ENCODE assay signal across 8 mouse cellular contexts in genomic region chr11:72207204-72207833, GRCm38 (mm10). TPM values are rescaled to one million over a fixed set of nuclear protein-coding genes. Genes with fewer than 3 reads are reported as not detected.
DNase-seq lines count a peak whose midpoint lies in the region; ATAC-seq lines count a peak whose summit lies in the region.

4933427D14Rik (minus strand) TSS chr11:72207459.
Txndc17 (plus strand) TSS chr11:72207547.

- WGBS in embryonic facial prominence, embryonic 11.5 days: under 1% methylated on average over 42 of the region's 42 CpGs
- WGBS in limb, embryonic 10.5 days: under 1% methylated on average over 42 of the region's 42 CpGs
- under 1% methylated on average over 42 of the region's 42 CpGs for WGBS in midbrain, embryonic 12.5 days

- peaks cover 3% of the 10 kb centered on the region for H3K36me3 ChIP-seq in embryonic facial prominence, embryonic 11.5 days (replicated peaks; ENCODE audit: control insufficient read depth, insufficient read depth, low read depth, low read length)
- H3K36me3 ChIP-seq in limb, embryonic 10.5 days: peaks cover 39% of the 10 kb centered on the region
- H3K36me3 ChIP-seq in midbrain, embryonic 12.5 days: peaks cover 30% of the 10 kb centered on the region

- peak; percentile 97 for ATAC-seq in embryonic facial prominence, embryonic 11.5 days (replicated peaks; ENCODE audit: insufficient number of reproducible peaks, low FRiP score, low TSS enrichment, low read depth)
- ATAC-seq in midbrain, embryonic 12.5 days (ENCODE audit: low FRiP score, low read depth): peak; percentile 93

- peak; percentile 93 for DNase-seq in 3134 (ENCODE audit: extremely low read depth, insufficient read length, low spot score)
- DNase-seq in adrenal gland, postnatal 25 days: peak; percentile 87
- peak; percentile 89 for DNase-seq in embryonic facial prominence, embryonic 11.5 days (ENCODE audit: low spot score)
- DNase-seq in heart, adult 11 months: peak; percentile 99
- peak; percentile 91 for DNase-seq in kidney, adult 11 months
- peak; percentile 92 for DNase-seq in limb, embryonic 10.5 days (ENCODE audit: low spot score)
- peak; percentile 65 for DNase-seq in skeletal muscle tissue, adult 2 months (ENCODE audit: low read depth, low spot score)

- peak within 1 kb of the TSS; percentile 83 for H3K9ac ChIP-seq in embryonic facial prominence, embryonic 11.5 days (replicated peaks; ENCODE audit: low read length)
- H3K9ac ChIP-seq in midbrain, embryonic 12.5 days (replicated peaks): peak within 1 kb of the TSS; percentile 89

- no peaks in the 10 kb centered on the region for H3K27me3 ChIP-seq in embryonic facial prominence, embryonic 11.5 days (ENCODE audit: control insufficient read depth, insufficient read depth, low read length)
- no peaks in the 10 kb centered on the region for H3K27me3 ChIP-seq in limb, embryonic 10.5 days (ENCODE audit: low read depth, poor library complexity, severe bottlenecking)
- no peaks in the 10 kb centered on the region for H3K27me3 ChIP-seq in midbrain, embryonic 12.5 days

- H3K4me2 ChIP-seq in embryonic facial prominence, embryonic 11.5 days (ENCODE audit: low read depth, low read length): peak within 1 kb of the TSS; percentile 78
- H3K4me2 ChIP-seq in midbrain, embryonic 12.5 days (replicated peaks): peak within 1 kb of the TSS; percentile 92

- H3K4me1 ChIP-seq in embryonic facial prominence, embryonic 11.5 days (ENCODE audit: control insufficient read depth, insufficient read depth, low read length): no peaks in the 10 kb centered on the region
- H3K4me1 ChIP-seq in limb, embryonic 10.5 days: peaks cover 23% of the 10 kb centered on the region
- H3K4me1 ChIP-seq in midbrain, embryonic 12.5 days: peaks cover 42% of the 10 kb centered on the region

- no peaks in the 10 kb centered on the region for H3K9me3 ChIP-seq in embryonic facial prominence, embryonic 11.5 days (replicated peaks; ENCODE audit: control insufficient read depth, low read length)
- H3K9me3 ChIP-seq in limb, embryonic 10.5 days (replicated peaks): no peaks in the 10 kb centered on the region
- H3K9me3 ChIP-seq in midbrain, embryonic 12.5 days: no peaks in the 10 kb centered on the region

- H3K27ac ChIP-seq in embryonic facial prominence, embryonic 11.5 days (replicated peaks; ENCODE audit: low read depth, low read length): no peak within 1 kb of the TSS
- H3K27ac ChIP-seq in limb, embryonic 10.5 days: peak within 1 kb of the TSS; percentile 91
- peak within 1 kb of the TSS; percentile 66 for H3K27ac ChIP-seq in midbrain, embryonic 12.5 days (replicated peaks)

- H3K4me3 ChIP-seq in embryonic facial prominence, embryonic 11.5 days (ENCODE audit: low read depth, low read length): peak within 1 kb of the TSS; percentile 81
- peak within 1 kb of the TSS; percentile 92 for H3K4me3 ChIP-seq in limb, embryonic 10.5 days
- peak within 1 kb of the TSS; percentile 91 for H3K4me3 ChIP-seq in midbrain, embryonic 12.5 days

RNA-seq across cellular contexts. Expression of gene 4933427D14Rik, which starts in this region (rescaled TPM):
- 12.3 and 12.5 TPM in 2 replicates for total RNA-seq in adrenal gland, postnatal 25 days (2021)
- polyA plus RNA-seq in embryonic facial prominence, embryonic 11.5 days (2014; fragmentation: Nextera tagmentation; extraction: Ambion mirVana): 11.0 and 14.9 TPM in 2 replicates
- polyA plus RNA-seq in limb, embryonic 10.5 days (2016; fragmentation: Nextera tagmentation; extraction: Ambion mirVana): 11.7 and 13.2 TPM in 2 replicates
- polyA plus RNA-seq in midbrain, embryonic 12.5 days (2016; fragmentation: Nextera tagmentation; extraction: Ambion mirVana): 29.2 and 30.1 TPM in 2 replicates

RNA-seq across cellular contexts. Expression of gene Txndc17, which starts in this region (rescaled TPM):
- total RNA-seq in adrenal gland, postnatal 25 days (2021): 70.6 and 78.6 TPM in 2 replicates
- polyA plus RNA-seq in embryonic facial prominence, embryonic 11.5 days (2014; fragmentation: Nextera tagmentation; extraction: Ambion mirVana): 175 and 192 TPM in 2 replicates
- 190 and 199 TPM in 2 replicates for polyA plus RNA-seq in limb, embryonic 10.5 days (2016; fragmentation: Nextera tagmentation; extraction: Ambion mirVana)
- 154 and 162 TPM in 2 replicates for polyA plus RNA-seq in midbrain, embryonic 12.5 days (2016; fragmentation: Nextera tagmentation; extraction: Ambion mirVana)
